Mouse (Mus musculus) ES-E14 (cell line): Measurements from ENCODE around the gene P3h1.

ENCODE experiments used
- CHD2 ChIP-seq: IDR thresholded peaks from 2 replicates; pipeline ENCODE4 v1.6.1; 2014; ENCODE audit warnings: mild to moderate bottlenecking, low read depth, low read length, inconsistent platforms
- HCFC1 ChIP-seq: IDR thresholded peaks from 2 replicates; pipeline ENCODE4 v1.6.1; 2012; ENCODE audit warnings: low read length, inconsistent platforms, borderline replicate concordance; ENCODE audit not compliant: insufficient read depth
- ZC3H11A ChIP-seq: IDR thresholded peaks from 2 replicates; pipeline ENCODE4 v1.6.1; 2012; ENCODE audit warnings: low read depth, mild to moderate bottlenecking, inconsistent platforms, low read length, borderline replicate concordance
- ZNF384 ChIP-seq: IDR thresholded peaks from 2 replicates; pipeline ENCODE4 v1.6.1; 2012; ENCODE audit warnings: low read depth, low read length, inconsistent platforms

DNA sequence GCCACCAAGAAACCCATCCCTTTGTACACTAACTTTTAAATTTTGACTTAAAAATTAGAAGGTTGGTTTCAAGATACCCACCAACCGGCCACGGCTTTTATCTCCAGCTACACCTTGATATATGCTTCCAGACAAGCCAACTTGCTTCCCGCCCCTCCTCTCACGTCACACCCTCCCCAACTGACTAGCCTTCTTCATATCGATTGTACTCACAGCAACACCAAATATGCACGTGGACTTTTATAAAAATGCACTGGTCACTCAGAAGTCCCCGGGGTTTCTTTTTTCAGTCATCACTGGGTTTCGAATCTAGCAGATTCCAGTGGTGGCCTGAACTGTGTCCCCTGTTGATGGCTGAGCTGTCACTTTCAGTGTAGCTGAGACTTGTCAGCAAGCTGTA lies 42.1 kb upstream of the P3h1 start:
- TF ChIP-seq HCFC1 = no peak
- TF ChIP-seq CHD2 = no peak
- no peak for TF ChIP-seq ZC3H11A
- no peak for TF ChIP-seq ZNF384
